Mouse (Mus musculus): ENCODE measurements around the gene Clip4. TPM values are rescaled to one million over a fixed set of nuclear protein-coding genes. Genes with fewer than 3 reads are reported as not detected.
A peak's percentile ranks its signal among the peaks of the same experiment; 100 is the strongest.

The Clip4 gene
- polyA plus RNA-seq, 1 experiment from 2014 or later: 45.2 TPM

DNA sequence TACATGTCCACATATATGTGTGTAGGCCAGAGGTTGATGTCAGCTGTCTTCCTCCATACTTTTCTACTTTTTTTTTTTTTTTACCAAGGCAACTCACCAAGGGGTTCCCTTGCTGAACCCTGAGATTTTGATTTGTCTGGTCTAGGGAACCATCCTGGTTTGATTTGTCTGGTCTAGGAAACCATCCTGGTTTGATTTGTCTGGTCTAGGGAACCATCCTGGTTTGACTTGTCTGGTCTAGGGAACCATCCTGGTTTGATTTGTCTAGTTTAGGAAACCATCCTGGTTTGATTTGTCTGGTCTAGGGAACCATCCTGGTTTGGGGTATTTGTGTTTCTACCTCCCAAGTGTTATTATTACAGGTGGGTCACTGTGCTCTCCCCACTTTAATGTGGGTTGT lies 18.2 kb downstream of the Clip4 start:
- peaks cover 11% of the 10 kb centered on the region for H3K4me1 ChIP-seq (replicated peaks)
- H3K27me3 ChIP-seq (replicated peaks): peaks cover 8% of the 10 kb centered on the region; the same call in 1 of the 2 replicates
- no peak overlapping the region for H3K9ac ChIP-seq
- no peak overlapping the region for H3K4me3 ChIP-seq
- H3K27ac ChIP-seq (ENCODE audit: poor library complexity, severe bottlenecking): no peak overlapping the region
- peaks cover 13% of the 10 kb centered on the region; the same call in 1 of the 2 replicates for H3K36me3 ChIP-seq
- no peak for ATAC-seq (ENCODE audit: insufficient number of reproducible peaks, low FRiP score)
- H3K4me2 ChIP-seq: no peak overlapping the region
- peaks cover 4% of the 10 kb centered on the region; the same call in 1 of the 2 replicates for H3K9me3 ChIP-seq (replicated peaks)

DNA sequence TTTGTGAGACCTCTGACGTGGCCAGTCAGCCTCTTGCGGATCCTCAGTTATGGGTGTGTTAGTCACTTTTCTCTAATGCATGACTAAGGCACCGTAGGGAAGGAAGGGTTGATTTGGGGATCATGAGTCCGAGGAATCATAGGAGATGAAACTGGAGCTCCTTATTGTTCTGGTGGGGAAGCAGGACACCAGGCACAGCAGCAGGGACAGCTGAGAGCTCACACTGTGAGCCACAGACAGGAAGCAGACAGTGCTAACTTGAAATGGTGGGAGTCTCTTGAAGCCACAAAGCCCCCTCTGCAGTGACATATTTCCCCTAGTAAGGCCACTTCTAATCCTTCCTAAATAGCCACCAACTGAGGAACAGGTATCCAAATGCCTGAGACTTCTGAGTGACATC lies 22.8 kb downstream of the Clip4 start:
- H3K36me3 ChIP-seq: peaks cover 47% of the 10 kb centered on the region
- H3K27me3 ChIP-seq (replicated peaks): no peaks in the 10 kb centered on the region
- no peak for ATAC-seq (ENCODE audit: insufficient number of reproducible peaks, low FRiP score)
- WGBS: 88% methylated on average over 4 of the region's 4 CpGs
- 0 out of 2 replicates have a peak overlapping the region, but pooled peaks have one; percentile 3 for H3K27ac ChIP-seq (ENCODE audit: poor library complexity, severe bottlenecking)
- H3K4me2 ChIP-seq: no peak overlapping the region
- peaks cover 8% of the 10 kb centered on the region for H3K9me3 ChIP-seq (replicated peaks)
- no peaks in the 10 kb centered on the region for H3K4me1 ChIP-seq (replicated peaks)
- H3K4me3 ChIP-seq: no peak overlapping the region
- no peak overlapping the region for H3K9ac ChIP-seq

DNA sequence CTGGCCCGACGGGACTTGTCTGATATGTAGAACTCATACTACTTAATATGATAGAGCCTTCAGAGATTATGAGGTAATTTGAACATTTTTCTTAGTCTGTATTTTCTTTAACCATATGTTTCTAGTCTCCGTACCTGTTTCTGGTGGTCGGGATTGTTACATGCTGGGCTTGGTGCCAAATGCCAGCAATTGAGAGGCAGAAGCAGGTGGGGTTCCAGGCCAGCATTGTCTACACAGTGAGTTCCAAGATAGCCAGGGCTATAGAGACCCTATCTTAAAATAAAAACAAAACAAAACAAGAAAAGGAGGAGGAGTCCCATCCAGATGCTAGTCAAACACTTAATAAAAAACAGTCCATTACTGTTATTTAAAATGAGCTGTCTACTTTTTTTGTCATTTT lies 23.3 kb downstream of the Clip4 start:
- Histone ChIP-seq H3K9ac (no peak overlapping the region), H3K36me3 (peaks cover 50% of the 10 kb centered on the region), H3K27ac (ENCODE audit: poor library complexity, severe bottlenecking) (no peak overlapping the region), H3K9me3 (replicated peaks) (peaks cover 8% of the 10 kb centered on the region), H3K27me3 (replicated peaks) (no peaks in the 10 kb centered on the region), H3K4me2 (no peak overlapping the region), H3K4me1 (replicated peaks) (no peaks in the 10 kb centered on the region), H3K4me3 (no peak overlapping the region)
- no peak for ATAC-seq (ENCODE audit: insufficient number of reproducible peaks, low FRiP score)
- 58% methylated on average over 4 of the region's 4 CpGs for WGBS

DNA sequence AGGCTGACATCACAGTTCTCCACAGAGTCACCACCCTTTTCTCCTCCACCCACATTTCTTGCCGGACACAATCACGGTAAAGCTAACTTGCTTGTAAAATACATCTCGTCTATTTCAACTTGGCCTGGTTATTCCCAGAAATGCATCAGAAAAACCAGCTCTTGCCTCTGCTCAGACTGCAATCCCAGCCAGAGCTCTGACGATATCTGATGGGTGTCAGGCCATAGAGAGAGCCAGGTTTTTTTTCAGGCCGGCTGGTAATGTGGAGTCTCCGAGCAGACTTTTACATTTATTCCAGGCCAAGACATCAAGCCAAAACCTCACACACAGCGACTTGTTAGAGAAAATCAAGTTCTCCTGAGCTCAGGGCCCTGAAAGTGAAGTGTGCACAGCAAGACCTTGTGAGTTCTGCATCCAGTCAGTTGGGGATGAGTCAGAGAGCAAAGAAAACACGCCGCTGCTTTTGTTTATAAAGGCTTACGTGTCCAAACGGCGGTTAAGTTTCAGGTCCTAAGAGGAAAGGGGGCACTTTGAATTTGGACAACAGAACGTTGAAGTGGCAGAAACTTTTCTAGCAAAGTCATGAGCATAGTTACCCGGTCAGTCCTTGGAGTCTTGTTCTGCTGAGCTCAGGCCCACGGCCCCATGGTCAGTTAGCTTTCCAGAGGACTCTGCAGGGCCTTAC lies 27.4 kb downstream of the Clip4 start:
- H3K27me3 ChIP-seq (replicated peaks): no peaks in the 10 kb centered on the region
- 65% methylated on average over 15 of the region's 15 CpGs for WGBS
- no peaks in the 10 kb centered on the region for H3K4me1 ChIP-seq (replicated peaks)
- peak overlapping the region; percentile 39; the same call in 1 of the 2 replicates for H3K27ac ChIP-seq (ENCODE audit: poor library complexity, severe bottlenecking)
- no peak overlapping the region for H3K9ac ChIP-seq
- no peak overlapping the region for H3K4me3 ChIP-seq
- H3K36me3 ChIP-seq: peaks cover 50% of the 10 kb centered on the region
- H3K9me3 ChIP-seq (replicated peaks): peaks cover 4% of the 10 kb centered on the region; the same call in 1 of the 2 replicates
- no peak for ATAC-seq (ENCODE audit: insufficient number of reproducible peaks, low FRiP score)
- H3K4me2 ChIP-seq: no peak overlapping the region

DNA sequence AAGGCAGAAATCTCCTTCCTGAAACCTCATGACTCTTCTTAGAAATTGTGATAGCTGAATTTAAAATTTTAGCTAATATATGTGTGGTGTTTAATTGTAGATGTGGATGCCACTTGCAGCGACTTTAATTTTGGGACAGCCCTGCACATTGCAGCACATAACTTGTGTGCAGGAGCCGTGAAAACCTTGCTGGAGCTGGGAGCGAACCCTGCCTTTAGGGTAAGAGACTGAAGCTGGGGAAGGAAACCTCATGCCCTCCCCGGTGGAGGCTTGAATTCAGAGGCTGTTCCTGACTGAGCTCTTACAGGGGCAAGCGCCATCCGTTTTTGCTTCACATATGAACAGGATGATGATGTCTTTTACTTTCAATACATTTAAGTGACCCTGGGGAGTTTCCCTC lies 35.2 kb downstream of the Clip4 start:
- Histone ChIP-seq H3K9ac (no peak overlapping the region), H3K36me3 (peaks cover 69% of the 10 kb centered on the region), H3K27me3 (replicated peaks) (no peaks in the 10 kb centered on the region), H3K4me1 (replicated peaks) (no peaks in the 10 kb centered on the region), H3K27ac (ENCODE audit: poor library complexity, severe bottlenecking) (no peak overlapping the region), H3K4me3 (no peak overlapping the region), H3K9me3 (replicated peaks) (no peaks in the 10 kb centered on the region; the same call in 1 of the 2 replicates), H3K4me2 (no peak overlapping the region)
- ATAC-seq (ENCODE audit: insufficient number of reproducible peaks, low FRiP score): no peak
- WGBS: 85% methylated on average over 6 of the region's 6 CpGs

DNA sequence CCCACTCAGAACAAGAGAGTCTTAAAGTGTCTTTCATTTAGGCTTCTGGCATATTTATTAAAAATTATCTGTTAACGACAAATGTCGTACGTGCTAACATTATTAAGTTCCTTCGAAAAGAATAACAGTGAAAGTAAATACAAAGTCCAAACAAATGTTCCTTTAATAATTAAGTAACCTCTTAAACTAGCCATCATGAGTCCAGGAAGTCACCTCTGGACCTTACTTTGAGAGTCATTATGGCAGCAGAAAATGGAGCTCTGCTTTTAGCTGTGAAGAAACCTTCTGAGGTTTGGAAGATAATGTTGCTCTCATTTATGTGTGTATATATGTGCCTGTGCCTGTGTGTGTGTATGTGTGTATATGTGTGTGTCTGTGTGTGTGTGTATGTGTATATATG lies 35.6 kb downstream of the Clip4 start:
- H3K36me3 ChIP-seq: peaks cover 68% of the 10 kb centered on the region
- no peaks in the 10 kb centered on the region for H3K27me3 ChIP-seq (replicated peaks)
- H3K4me1 ChIP-seq (replicated peaks): no peaks in the 10 kb centered on the region
- no peaks in the 10 kb centered on the region; the same call in 1 of the 2 replicates for H3K9me3 ChIP-seq (replicated peaks)
- WGBS: 94% methylated on average over 4 of the region's 4 CpGs
- H3K9ac ChIP-seq: no peak overlapping the region
- no peak for ATAC-seq (ENCODE audit: insufficient number of reproducible peaks, low FRiP score)
- no peak overlapping the region for H3K4me3 ChIP-seq
- H3K4me2 ChIP-seq: no peak overlapping the region
- H3K27ac ChIP-seq (ENCODE audit: poor library complexity, severe bottlenecking): no peak overlapping the region

DNA sequence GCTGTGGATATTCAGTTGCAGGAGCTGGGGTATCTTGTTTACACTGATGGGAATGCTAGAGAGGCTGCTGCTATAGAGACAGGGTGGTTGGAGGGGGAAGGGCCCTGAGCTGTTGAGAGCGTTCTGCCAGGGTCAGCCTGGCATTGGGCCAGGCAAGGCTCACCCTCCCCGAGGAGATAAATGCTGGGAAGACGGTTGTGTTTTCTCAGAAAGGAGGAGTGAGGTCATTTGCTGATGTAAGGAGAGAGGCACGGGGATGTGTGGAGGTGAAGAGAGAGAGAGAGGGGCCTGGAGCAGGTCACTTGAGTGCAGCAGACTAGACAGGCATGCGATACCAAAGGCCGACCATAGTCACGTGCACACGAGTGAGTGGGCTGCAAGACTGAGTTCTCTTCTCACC lies 42.8 kb downstream of the Clip4 start:
- Histone ChIP-seq H3K4me2 (peak overlapping the region; percentile 24), H3K9me3 (replicated peaks) (no peaks in the 10 kb centered on the region), H3K27ac (ENCODE audit: poor library complexity, severe bottlenecking) (peak overlapping the region; percentile 91), H3K36me3 (peaks cover 29% of the 10 kb centered on the region), H3K9ac (no peak overlapping the region), H3K4me3 (no peak overlapping the region), H3K4me1 (replicated peaks) (peaks cover 29% of the 10 kb centered on the region), H3K27me3 (replicated peaks) (no peaks in the 10 kb centered on the region)
- WGBS: 8% methylated on average over 8 of the region's 8 CpGs
- ATAC-seq (ENCODE audit: insufficient number of reproducible peaks, low FRiP score): peak; percentile 90

DNA sequence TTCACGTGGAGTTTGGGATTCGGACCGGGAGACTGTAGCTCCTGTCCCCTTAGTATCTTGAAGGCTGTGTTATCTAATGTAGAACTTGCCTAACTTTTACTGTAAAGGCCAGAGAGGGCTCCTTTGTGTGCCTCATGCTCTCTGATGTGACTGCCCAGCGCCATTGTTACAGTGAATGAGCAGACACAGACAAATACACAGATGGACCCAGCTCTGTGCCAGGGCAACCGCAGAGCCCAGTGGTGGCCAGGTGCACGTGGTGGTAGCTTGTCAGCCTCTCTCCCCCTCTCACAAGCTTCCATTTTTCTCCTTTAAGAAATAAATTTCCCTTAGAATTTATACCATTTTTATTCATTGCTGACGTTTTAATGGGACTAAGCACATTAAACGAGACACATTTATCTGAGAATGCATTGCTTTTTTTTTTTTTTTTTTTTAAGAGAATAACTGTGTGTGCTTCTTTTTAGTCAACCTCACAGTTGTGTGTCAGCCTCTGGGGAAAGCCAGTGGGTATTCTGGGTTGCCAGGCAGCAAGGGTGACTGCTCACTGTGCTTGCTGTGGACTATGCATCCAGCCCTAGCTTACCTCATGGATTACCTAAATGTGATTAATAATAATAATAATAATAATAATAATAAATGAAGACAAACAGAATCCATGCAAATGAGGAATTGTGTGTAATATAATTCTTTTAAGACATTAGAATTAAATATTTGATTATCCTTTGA lies 48.0 kb downstream of the Clip4 start:
- no peak overlapping the region for H3K27ac ChIP-seq (ENCODE audit: poor library complexity, severe bottlenecking)
- H3K27me3 ChIP-seq (replicated peaks): no peaks in the 10 kb centered on the region
- ATAC-seq (ENCODE audit: insufficient number of reproducible peaks, low FRiP score): no peak
- 0 out of 2 replicates have a peak, but pooled peaks cover 5% of the 10 kb centered on the region for H3K9me3 ChIP-seq (replicated peaks)
- WGBS: 83% methylated on average over 8 of the region's 8 CpGs
- no peak overlapping the region for H3K9ac ChIP-seq
- H3K36me3 ChIP-seq: peaks cover 32% of the 10 kb centered on the region
- peaks cover 17% of the 10 kb centered on the region for H3K4me1 ChIP-seq (replicated peaks)
- H3K4me2 ChIP-seq: no peak overlapping the region
- H3K4me3 ChIP-seq: no peak overlapping the region

DNA sequence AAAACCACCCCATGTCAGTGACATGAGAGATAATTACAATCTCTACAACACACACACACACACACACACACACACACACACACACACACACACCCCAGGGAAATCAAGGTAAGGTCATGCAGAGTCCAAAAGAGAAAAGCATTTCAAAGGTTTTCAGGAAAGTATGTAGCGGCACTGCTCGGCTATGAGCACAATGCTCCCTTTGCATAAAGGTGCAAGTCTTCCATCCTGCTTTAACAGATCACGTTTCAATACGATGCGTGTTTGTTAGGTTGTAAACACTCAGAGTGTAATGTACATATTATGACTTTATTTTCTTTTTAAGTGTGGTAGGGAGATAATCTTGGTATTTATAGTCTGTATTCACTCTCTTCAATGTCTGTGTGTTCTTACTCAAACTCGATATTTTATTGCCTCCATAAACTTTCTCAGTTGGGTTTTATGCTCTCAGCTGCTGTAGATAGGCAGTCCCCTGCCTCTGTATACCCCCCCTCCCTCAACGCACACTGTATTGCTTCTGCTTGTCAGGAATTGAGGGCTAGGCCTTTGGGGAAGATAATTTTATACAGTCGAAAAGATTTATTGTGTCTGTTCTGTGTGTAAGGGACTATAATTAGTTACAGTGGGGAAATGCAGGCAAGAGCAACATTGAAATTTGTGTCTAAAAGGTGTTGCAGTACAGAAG lies 55.5 kb downstream of the Clip4 start:
- no peaks in the 10 kb centered on the region for H3K27me3 ChIP-seq (replicated peaks)
- whole genome bisulfite sequencing: 81% methylated on average over 8 of the region's 8 CpGs
- no peak overlapping the region for H3K4me3 ChIP-seq
- ATAC-seq (ENCODE audit: insufficient number of reproducible peaks, low FRiP score): no peak
- no peak overlapping the region for H3K4me2 ChIP-seq
- H3K9ac ChIP-seq: no peak overlapping the region
- no peak overlapping the region for H3K27ac ChIP-seq (ENCODE audit: poor library complexity, severe bottlenecking)
- peaks cover 24% of the 10 kb centered on the region for H3K4me1 ChIP-seq (replicated peaks)
- H3K36me3 ChIP-seq: peaks cover 49% of the 10 kb centered on the region
- 0 out of 2 replicates have a peak, but pooled peaks cover 5% of the 10 kb centered on the region for H3K9me3 ChIP-seq (replicated peaks)

DNA sequence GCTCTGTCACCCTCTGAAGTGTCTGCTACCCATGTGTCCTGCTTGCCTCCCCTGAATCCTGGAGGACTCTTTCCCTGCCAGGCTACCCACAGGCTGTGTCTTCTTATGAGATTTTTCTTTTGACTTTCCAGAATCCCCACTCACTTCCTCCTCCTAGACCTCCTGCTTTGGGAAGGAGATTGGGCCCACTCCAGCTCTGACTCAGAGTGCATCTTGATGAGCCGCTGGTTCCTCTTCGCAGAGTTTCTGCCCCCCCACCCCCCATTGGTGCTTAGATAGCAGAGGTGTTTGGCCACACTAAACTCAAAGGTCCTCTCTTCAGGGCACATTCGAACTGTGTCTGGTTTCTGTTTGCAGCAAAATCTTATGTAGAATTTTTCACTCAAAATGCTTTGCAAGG lies 58.3 kb downstream of the Clip4 start:
- Histone ChIP-seq H3K27ac (ENCODE audit: poor library complexity, severe bottlenecking) (peak overlapping the region; percentile 27), H3K4me1 (replicated peaks) (peaks cover 24% of the 10 kb centered on the region), H3K4me2 (no peak overlapping the region), H3K36me3 (peaks cover 55% of the 10 kb centered on the region), H3K27me3 (replicated peaks) (no peaks in the 10 kb centered on the region), H3K4me3 (no peak overlapping the region), H3K9me3 (replicated peaks) (no peaks in the 10 kb centered on the region), H3K9ac (no peak overlapping the region)
- WGBS: 26% methylated on average over 3 of the region's 3 CpGs
- no peak for ATAC-seq (ENCODE audit: insufficient number of reproducible peaks, low FRiP score)

DNA sequence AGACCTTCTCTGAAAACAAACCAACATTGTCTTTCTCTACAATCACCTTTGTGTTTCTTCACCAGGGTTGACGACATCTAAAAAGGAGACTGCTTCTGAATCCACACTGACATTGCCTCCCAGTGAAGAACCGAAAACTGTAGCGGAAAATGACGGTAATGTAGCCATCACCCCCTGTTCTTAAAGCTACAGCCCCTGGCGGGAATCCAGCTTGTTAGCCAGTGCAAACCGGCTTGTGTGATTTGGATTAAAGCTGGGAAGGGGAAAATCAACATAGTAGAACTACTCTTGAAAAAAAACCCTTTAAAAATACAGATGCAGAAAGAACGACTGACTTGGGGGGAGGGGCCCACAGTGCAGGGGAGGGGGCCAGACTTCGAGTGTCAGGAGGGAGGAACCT lies 59.4 kb downstream of the Clip4 start:
- Histone ChIP-seq H3K9me3 (replicated peaks) (no peaks in the 10 kb centered on the region), H3K4me3 (no peak overlapping the region), H3K36me3 (peaks cover 62% of the 10 kb centered on the region), H3K27ac (ENCODE audit: poor library complexity, severe bottlenecking) (no peak overlapping the region), H3K9ac (no peak overlapping the region), H3K4me2 (no peak overlapping the region), H3K27me3 (replicated peaks) (no peaks in the 10 kb centered on the region), H3K4me1 (replicated peaks) (peaks cover 24% of the 10 kb centered on the region)
- WGBS: 57% methylated on average over 8 of the region's 8 CpGs
- ATAC-seq (ENCODE audit: insufficient number of reproducible peaks, low FRiP score): no peak

All from heart, embryonic 12.5 days (tissue).